ENCODE assay signal across 10 mouse cellular contexts in the genomic region with DNA sequence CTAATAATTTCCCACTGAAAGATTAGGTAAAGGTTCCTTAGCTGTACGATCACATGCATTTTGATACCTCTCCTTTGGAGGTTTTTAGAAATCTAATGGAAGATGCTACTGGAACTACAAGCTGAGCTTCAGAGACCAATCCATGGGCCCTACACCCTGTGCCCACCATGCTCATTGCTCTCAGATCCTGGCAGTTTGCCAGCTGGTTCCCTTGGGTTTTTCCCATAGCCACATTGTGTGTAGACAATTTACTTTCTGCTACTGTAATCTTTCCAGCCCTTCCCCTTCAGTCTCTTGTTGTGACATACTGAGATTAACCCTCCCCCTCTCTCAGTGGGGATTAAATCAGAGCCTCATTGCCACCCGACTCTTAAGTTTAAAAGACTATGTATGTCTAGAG.
"Had no signal": no experiment of that assay in that cellular context is flagged by ENCODE, and none has a peak within 500 bp of the region (broad histone marks: within the 10 kb centered on the region; RNA-seq: fewer than 3 reads in every experiment).

No protein-coding gene starts in this region.

- DNase-seq: kidney, adult 2 months; kidney, postnatal 10 days; layer of hippocampus, postnatal 36 days; liver; lung, adult 18-20 months; lung, postnatal 10 days; lung, postnatal 36 days; right cerebral cortex, postnatal 4 days; thymus, adult 18-20 months; thymus, postnatal 36 days had no signal
